Mouse (Mus musculus) right cerebral cortex, postnatal 4 days (tissue): ENCODE results near the gene Tas2r143.

ENCODE experiments used
- DNase-seq: peaks from one replicate; pipeline ENCODE4 v3.0.0-alpha.2; 2022

Tas2r143 gene

DNA sequence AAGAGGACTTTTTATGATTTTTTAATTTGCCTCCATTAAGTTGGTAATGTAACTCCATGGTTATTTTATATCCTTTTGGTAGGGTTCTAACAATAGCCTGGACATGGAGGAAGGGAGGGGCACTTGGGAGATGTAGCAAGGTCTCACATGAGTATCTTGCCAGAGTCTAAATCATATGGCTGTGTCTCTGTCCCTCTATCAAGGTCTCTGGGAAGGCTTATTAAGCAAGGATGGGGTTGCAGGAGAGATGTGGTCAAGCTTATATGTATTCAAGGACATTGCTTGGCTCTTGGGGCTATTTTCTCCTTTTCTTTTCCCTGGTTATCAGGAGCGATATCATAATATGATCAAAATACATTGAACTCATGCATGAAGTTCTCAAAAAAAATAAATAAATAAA, 1.0 kb upstream of the Tas2r143 start:
- DNase-seq, result no peak

- DNase-seq, result no peak
Observed at GRCm38 (mm10) chr6:42405134-42405533, 5.1 kb downstream of the Tas2r143 start, which contains the start of gene Tas2r135. TSS of gene Tas2r135 (plus strand) at chr6:42405434.

DNA sequence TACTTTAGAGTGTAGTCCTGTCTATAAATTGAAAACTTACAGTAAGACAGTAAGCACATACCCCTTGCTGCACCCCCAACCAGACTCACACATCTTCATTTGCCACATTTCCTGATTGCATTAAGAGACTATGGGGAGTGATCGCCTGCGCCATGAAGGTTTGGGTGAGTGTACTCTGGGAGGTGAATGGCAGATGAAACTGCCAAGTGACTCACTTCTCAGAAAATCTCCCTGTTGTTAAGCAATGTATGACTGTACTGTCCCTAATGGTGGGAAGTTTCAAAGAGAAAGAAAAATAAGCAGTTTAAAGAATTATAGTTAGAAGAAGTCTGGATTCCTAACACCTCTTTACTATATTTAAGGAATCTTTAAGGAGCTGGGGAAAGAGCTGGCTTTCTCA, 19.4 kb downstream of the Tas2r143 start:
- no peak for DNase-seq

DNA sequence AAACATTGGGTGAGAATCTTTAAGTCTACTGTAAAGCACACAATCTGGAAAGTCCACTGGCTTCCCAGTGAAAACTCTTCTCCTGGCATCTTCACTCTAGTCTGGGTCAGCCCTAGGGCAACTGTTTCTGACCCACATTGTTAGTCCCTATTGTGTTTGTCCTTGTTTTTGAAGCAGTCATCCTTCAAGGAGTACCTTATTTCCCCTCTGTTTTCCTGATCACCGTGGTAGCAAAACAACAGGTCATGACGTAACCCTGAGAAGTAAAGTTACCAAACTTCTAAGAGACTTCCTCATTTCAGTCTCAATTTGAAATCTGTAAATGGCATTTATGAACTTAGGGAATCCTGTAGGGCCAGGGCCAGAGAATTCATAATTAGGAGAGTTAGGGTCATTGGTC, 21.4 kb downstream of the Tas2r143 start:
- no peak for DNase-seq

- DNase-seq, result no peak
Observed at GRCm38 (mm10) chr6:42424472-42424871, 24.4 kb downstream of the Tas2r143 start.

DNA sequence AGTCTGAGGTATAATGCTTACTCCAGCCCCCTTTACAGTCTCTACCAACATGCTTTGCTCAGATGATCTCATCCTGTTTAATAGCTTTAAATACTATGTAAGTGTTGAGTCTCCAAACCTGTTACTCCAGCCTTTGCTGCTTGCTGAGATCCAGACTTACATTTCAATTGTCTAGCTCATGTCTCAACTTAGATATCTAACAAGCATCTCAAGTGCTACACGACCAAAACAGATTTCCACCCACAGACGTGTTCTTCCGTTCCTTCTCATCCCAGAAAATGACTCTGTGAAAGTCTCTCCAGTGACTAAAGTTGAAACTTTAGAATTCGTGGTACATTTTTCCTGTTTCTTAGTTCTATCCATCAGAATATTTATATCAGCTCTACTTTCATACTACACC, 26.3 kb downstream of the Tas2r143 start:
- no peak for DNase-seq

- no peak for DNase-seq
Observed at GRCm38 (mm10) chr6:42433554-42433953, 33.5 kb downstream of the Tas2r143 start.

- no peak for DNase-seq
Observed at GRCm38 (mm10) chr6:42434446-42434845, 34.4 kb downstream of the Tas2r143 start, which contains the start of gene Tas2r126. TSS of gene Tas2r126 (plus strand) at chr6:42434535.

DNA sequence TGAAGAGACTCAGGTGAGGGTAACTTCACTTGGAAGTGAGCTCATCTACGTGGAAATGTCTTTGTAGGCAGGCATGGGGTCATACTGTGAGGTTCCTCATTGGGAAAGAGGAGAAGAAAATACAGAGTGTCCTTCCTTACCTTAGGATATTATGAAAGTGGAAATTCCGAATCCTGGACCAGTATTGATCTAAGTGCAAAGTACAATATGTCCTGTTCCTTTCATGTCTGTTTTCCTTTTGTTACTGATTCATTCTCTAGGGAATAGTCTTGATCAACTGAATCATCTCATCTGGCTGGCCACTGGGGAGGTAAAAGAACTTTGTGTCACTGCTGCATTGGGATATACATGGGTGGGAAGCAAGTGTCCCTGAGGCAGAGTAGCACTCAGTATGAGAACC, 35.5 kb downstream of the Tas2r143 start:
- no peak for DNase-seq

DNA sequence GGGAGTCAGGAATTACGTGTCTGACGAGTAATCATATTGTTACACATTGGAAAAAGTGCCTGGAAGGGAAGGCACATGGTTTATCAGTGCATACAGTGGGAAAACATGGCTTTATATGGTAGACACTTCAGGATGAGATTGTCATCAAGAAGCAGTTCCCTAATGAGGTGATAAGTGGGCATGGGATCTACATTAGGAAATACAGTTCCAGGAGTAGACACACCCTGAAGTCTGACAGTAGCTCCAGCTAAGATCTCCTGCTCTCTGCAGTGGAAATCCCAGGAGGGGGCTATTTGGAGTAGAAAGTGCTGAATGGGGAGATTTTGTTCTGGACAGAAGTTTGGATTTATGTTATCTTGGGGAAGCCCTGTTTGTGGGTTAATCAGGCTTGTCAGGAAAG, 41.4 kb downstream of the Tas2r143 start:
- no peak for DNase-seq

- DNase-seq, result no peak
Observed at GRCm38 (mm10) chr6:42444491-42444890, 44.5 kb downstream of the Tas2r143 start.

DNA sequence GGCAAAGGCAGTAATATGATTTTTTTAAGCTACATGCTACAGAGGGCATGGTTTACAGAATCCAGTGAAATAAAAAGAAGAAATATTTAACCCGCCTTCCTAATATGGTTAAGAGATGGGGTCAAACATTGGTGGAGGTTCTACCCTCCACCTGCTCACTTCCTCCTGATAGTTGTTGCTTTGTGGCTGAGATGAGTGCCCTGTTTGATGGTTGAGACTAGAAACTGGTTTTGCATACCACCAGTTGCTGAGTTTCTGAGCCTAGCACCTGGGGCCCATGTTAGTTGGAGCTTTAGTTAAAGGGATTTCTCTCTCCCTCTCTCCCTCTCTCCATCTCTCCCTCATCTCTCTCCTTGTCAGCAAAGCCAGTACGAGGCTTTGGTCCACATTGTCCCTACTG, 47.3 kb downstream of the Tas2r143 start:
- no peak for DNase-seq
